Mouse (Mus musculus) cortical plate, adult 2 months (tissue): ENCODE measurements around the gene H2afy.

Experiments used
- CTCF ChIP-seq: fragments of 200-500 bp; IDR thresholded peaks from 2 replicates; pipeline ENCODE4 v1.5.1; 2011; ENCODE audit warnings: mild to moderate bottlenecking, control low read depth, low read length; ENCODE audit not compliant: insufficient read depth; ENCODE audit errors: extremely low read depth
- POLR2A ChIP-seq: fragments of 200-500 bp; IDR thresholded peaks from 2 replicates; pipeline ENCODE4 v1.6.1; 2011; ENCODE audit warnings: mild to moderate bottlenecking, low read length, control low read depth; ENCODE audit not compliant: insufficient read depth; ENCODE audit errors: extremely low read depth

DNA sequence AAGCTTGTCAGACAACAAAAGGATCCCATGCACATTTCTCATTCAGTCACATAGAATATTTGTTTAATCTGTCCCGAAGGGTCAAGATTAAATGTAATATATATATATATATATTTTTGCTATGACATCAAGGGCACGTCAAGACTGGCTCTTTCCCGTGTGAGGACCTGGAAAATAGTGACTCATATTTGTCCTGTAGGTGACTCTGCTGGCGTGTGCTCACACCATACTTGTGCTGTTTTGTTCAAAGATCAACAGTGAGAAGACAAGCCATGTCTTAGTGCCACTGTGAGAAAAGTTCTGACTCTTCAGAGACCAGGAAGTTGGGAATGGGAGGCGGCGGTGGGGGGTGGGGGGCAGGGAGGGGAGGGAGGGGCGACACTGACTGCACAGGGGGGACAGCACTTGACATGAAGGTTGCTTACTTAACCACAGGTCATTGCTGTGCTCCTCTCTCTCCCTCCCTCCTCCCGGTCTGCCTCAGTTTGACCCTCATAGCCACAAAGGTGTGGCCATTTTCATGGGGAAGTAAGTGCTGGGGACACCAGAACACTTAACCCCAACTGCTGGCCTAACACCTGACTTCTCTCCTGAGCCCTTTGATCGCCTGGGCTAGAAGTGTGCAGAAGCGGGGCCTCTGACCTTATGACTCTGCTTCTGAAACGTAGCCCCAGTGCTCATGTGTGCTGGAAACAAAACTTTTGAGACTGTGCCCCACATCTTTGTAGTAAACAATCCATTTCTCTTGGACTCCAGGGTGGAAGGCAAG lies 6.4 kb upstream of the H2afy start:
- no peak for TF ChIP-seq POLR2A
- no peak for TF ChIP-seq CTCF
